Mouse (Mus musculus): ENCODE measurements around the gene Ano4. TPM values are rescaled to one million over a fixed set of nuclear protein-coding genes. Genes with fewer than 3 reads are reported as not detected.

The Ano4 gene
- total and polyA plus RNA-seq, 3 experiments = 4.3 to 7.5 (median 7.2) TPM

DNA sequence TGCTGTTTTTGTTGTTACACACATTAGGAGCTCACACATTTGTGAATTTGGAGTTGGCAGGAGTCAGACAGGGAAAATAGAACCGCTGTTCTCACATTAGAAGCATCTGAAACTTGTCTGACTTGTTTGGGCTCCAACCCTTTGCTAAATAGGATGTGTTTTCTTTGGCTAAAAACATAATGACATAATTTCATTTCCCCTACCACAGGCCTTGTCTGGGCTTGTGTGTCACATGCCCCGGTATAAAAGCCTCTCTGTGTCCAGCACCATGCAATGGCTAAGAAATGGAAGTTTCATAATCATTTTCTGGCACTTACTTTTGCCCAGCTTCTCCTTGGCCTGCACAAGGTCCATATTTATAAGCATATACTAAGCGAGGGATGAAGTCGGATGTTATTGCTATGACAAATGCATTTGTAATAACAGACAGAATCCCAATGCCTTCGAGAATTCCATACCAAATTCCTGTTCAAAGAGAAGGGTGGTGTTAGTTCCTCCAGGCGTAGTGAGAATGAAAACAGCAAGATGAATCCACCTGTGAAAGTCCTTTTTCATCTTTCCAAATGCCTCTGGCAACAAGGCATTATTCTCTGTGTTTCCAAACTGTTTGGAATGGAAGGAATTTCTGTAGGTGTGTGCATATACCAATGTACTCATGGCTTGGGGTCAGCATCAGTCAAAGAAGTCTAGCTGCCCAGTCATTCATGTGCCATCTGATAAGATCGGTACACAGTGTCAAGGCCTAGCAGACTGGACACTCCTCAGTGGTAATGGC lies 373.4 kb downstream of the Ano4 start:
- 56% methylated on average over 7 of the region's 7 CpGs for WGBS
- Histone ChIP-seq H3K9ac (ENCODE audit: low read depth, low read length) (no peak overlapping the region), H3K4me3 (no peak overlapping the region), H3K27ac (no peak overlapping the region), H3K36me3 (ENCODE audit: control insufficient read depth, insufficient read depth, low read length) (no peaks in the 10 kb centered on the region), H3K27me3 (ENCODE audit: control insufficient read depth, insufficient read depth, low read length) (no peaks in the 10 kb centered on the region), H3K4me1 (ENCODE audit: control insufficient read depth, insufficient read depth, low read length) (peaks cover 3% of the 10 kb centered on the region; the same call in 1 of the 2 replicates), H3K79me2 (replicated peaks; ENCODE audit: control insufficient read depth, insufficient read depth, low read length) (no peaks in the 10 kb centered on the region)
- TF ChIP-seq CTCF (IDR thresholded peaks at IDR 0.05) (no peak), EP300 (IDR thresholded peaks at IDR 0.05; ENCODE audit: insufficient read depth, low read depth, low read length) (no peak), POLR2A (IDR thresholded peaks at IDR 0.05; ENCODE audit: insufficient read depth, low read depth, low read length) (no peak)
- intact Hi-C loops (cut with DNase I) = no loop called here
- DNase-seq = peak in 1 of 2 experiments; percentile 25

DNA sequence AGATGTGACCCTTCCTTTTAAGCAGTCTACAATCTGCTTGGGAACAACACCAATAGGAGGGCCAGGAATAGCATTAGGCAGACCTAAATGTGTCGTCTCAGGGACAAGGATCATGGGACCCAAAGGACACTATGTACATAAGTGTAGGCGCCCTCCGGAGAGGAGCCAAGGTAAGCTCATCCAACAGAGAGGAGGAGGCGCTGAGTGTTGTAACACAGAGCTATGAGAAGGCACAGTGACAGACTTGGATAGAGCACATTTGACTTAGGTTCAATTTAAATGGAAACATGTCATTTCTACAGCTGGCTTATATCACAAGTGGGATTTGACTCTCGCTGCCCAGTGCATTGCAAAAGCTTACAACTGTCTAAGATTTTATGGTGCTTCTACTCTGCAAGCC lies 376.0 kb downstream of the Ano4 start:
- H3K36me3 ChIP-seq (ENCODE audit: control insufficient read depth, insufficient read depth, low read length) = no peaks in the 10 kb centered on the region
- no peak overlapping the region for H3K4me3 ChIP-seq
- intact Hi-C loops (cut with DNase I) = no loop called here
- peak in 1 of 2 experiments; percentile 8 for DNase-seq
- no peak overlapping the region for H3K27ac ChIP-seq
- no peak for TF ChIP-seq POLR2A (IDR thresholded peaks at IDR 0.05; ENCODE audit: insufficient read depth, low read depth, low read length)
- TF ChIP-seq CTCF (IDR thresholded peaks at IDR 0.05) = no peak
- TF ChIP-seq EP300 (IDR thresholded peaks at IDR 0.05; ENCODE audit: insufficient read depth, low read depth, low read length) = no peak
- no peaks in the 10 kb centered on the region for H3K27me3 ChIP-seq (ENCODE audit: control insufficient read depth, insufficient read depth, low read length)
- H3K79me2 ChIP-seq (replicated peaks; ENCODE audit: control insufficient read depth, insufficient read depth, low read length) = no peaks in the 10 kb centered on the region
- H3K9ac ChIP-seq (ENCODE audit: low read depth, low read length) = no peak overlapping the region
- H3K4me1 ChIP-seq (ENCODE audit: control insufficient read depth, insufficient read depth, low read length) = peaks cover 3% of the 10 kb centered on the region; the same call in 1 of the 2 replicates
- 68% methylated on average over 5 of the region's 5 CpGs for WGBS

DNA sequence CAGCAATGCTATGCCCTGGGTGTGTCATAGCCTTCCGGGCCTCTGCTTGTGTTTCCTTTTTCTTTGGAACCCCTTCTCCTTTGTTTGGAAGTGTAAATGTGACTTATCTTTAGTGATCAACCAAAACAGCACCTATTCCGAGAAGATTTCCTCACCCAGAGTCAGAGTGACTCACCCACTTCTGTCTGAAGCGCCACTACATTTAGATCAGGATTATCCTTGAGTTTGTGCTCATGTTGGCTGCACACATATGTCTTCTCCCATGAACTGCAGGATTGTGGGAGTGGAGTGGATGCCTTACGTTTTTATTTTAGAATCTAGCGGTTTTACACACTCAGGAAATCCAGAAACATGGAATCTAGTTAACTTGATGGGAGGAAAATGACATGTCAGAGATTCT lies 383.8 kb downstream of the Ano4 start:
- Histone ChIP-seq H3K27ac (no peak overlapping the region), H3K4me1 (ENCODE audit: control insufficient read depth, insufficient read depth, low read length) (no peaks in the 10 kb centered on the region), H3K4me3 (no peak overlapping the region), H3K9ac (ENCODE audit: low read depth, low read length) (no peak overlapping the region), H3K27me3 (ENCODE audit: control insufficient read depth, insufficient read depth, low read length) (no peaks in the 10 kb centered on the region), H3K79me2 (replicated peaks; ENCODE audit: control insufficient read depth, insufficient read depth, low read length) (no peaks in the 10 kb centered on the region), H3K36me3 (ENCODE audit: control insufficient read depth, insufficient read depth, low read length) (no peaks in the 10 kb centered on the region)
- intact Hi-C loops (cut with DNase I) = no loop called here
- 67% methylated on average over 5 of the region's 5 CpGs for WGBS
- TF ChIP-seq EP300 (IDR thresholded peaks at IDR 0.05; ENCODE audit: insufficient read depth, low read depth, low read length) (no peak), POLR2A (IDR thresholded peaks at IDR 0.05; ENCODE audit: insufficient read depth, low read depth, low read length) (no peak), CTCF (IDR thresholded peaks at IDR 0.05) (no peak)
- no peak for DNase-seq

DNA sequence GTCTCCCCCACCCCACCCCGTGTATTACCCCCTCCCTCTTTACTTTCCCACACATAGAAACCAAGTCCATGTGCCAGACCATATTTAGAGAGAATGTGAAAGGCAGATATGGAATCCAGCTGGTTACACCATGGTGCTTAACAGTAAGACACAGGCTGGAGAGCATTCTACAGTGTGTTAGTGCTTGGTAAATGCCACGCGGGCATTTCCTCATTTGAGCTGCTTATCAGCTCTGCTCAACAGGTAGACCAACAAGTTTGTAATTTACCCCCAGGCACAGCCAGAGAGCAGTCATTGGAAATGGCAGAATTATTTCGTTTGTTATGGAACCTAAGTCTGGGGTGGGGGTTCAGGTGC lies 394.3 kb downstream of the Ano4 start:
- Histone ChIP-seq H3K4me3 (no peak overlapping the region), H3K36me3 (ENCODE audit: control insufficient read depth, insufficient read depth, low read length) (no peaks in the 10 kb centered on the region), H3K4me1 (ENCODE audit: control insufficient read depth, insufficient read depth, low read length) (no peaks in the 10 kb centered on the region), H3K27me3 (ENCODE audit: control insufficient read depth, insufficient read depth, low read length) (no peaks in the 10 kb centered on the region), H3K79me2 (replicated peaks; ENCODE audit: control insufficient read depth, insufficient read depth, low read length) (no peaks in the 10 kb centered on the region), H3K27ac (no peak overlapping the region), H3K9ac (ENCODE audit: low read depth, low read length) (no peak overlapping the region)
- intact Hi-C loops (cut with DNase I) = no loop called here
- 71% methylated on average over 4 of the region's 4 CpGs for WGBS
- no peak for DNase-seq
- TF ChIP-seq EP300 (IDR thresholded peaks at IDR 0.05; ENCODE audit: insufficient read depth, low read depth, low read length) (no peak), POLR2A (IDR thresholded peaks at IDR 0.05; ENCODE audit: insufficient read depth, low read depth, low read length) (no peak), CTCF (IDR thresholded peaks at IDR 0.05) (no peak)

DNA sequence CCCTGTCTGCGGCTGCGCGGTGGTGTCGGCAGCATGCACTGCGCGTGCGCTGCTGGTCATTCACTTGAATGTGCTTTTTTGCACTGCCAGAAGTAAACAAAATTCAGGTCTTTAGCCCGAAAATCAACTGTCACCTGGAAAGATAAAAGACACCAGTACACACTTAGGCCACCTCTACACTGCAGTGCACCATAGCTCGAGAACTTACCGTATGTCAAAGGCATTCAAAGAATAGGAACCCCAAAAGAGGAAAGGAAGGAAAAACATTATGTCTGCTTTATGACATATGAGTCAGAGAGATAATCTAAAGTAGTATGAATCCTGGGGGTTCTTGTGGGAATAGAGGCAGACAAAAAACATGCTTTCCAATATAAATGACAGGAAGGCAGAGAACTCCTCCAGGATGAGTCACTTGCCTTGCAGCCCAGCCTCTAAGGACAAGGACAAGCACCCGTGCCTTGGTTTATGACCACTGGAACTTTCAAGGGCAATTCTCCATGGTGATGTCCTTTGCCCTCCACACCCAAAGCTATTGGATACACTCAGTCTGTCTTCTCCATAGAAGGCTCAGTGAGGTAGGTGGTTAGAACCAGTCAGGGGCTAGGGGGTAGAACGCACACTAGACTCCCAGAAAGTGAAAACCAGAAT lies 394.8 kb downstream of the Ano4 start:
- 84% methylated on average over 12 of the region's 12 CpGs for WGBS
- DNase-seq = no peak
- H3K4me1 ChIP-seq (ENCODE audit: control insufficient read depth, insufficient read depth, low read length) = no peaks in the 10 kb centered on the region
- no peak overlapping the region for H3K27ac ChIP-seq
- no peak overlapping the region for H3K9ac ChIP-seq (ENCODE audit: low read depth, low read length)
- TF ChIP-seq CTCF (IDR thresholded peaks at IDR 0.05) = no peak
- TF ChIP-seq EP300 (IDR thresholded peaks at IDR 0.05; ENCODE audit: insufficient read depth, low read depth, low read length) = no peak
- no peak for TF ChIP-seq POLR2A (IDR thresholded peaks at IDR 0.05; ENCODE audit: insufficient read depth, low read depth, low read length)
- no peaks in the 10 kb centered on the region for H3K27me3 ChIP-seq (ENCODE audit: control insufficient read depth, insufficient read depth, low read length)
- H3K36me3 ChIP-seq (ENCODE audit: control insufficient read depth, insufficient read depth, low read length) = no peaks in the 10 kb centered on the region
- H3K79me2 ChIP-seq (replicated peaks; ENCODE audit: control insufficient read depth, insufficient read depth, low read length) = no peaks in the 10 kb centered on the region
- intact Hi-C loops (cut with DNase I) = no loop called here
- no peak overlapping the region for H3K4me3 ChIP-seq

Other genes with a start within 250 kb of the Ano4 start
- gene Gas2l3, start 99.2 kb upstream of the Ano4 start, total RNA-seq (2021) = 1 to 10 TPM; 1.0 to 2.8 TPM
- 0.59 and 1.8 TPM in 2 replicates for gene Gas2l3, start 99.2 kb upstream of the Ano4 start, polyA plus RNA-seq (2012; rRNA removed)
- under 1 TPM; 0.23 to 0.48 TPM for gene Nr1h4, start 188.8 kb upstream of the Ano4 start, total RNA-seq (2021)
- 0.20 and 0.61 TPM in 2 replicates for gene Nr1h4, start 188.8 kb upstream of the Ano4 start, polyA plus RNA-seq (2012; rRNA removed)

All from heart, adult 2 months (tissue).